Mouse (Mus musculus) lung, embryonic 16.5 days (tissue): ENCODE measurements around the gene Bcl7c. TPM values are rescaled to one million over a fixed set of nuclear protein-coding genes. Genes with fewer than 3 reads are reported as not detected.
A peak's percentile ranks its signal among the peaks of the same experiment; 100 is the strongest.
"Not testable (repeated sequence)": the region's sequence is repeated elsewhere in the genome, so short reads cannot be mapped to it uniquely, and the experiment has no call there.

Source experiments
- ATAC-seq: fragments of 200-750 bp; cut with Nextera tagmentation; 2 replicates; pipeline ENCODE4 v1.8.0; 2017; ENCODE audit warnings: low read depth, mild to moderate bottlenecking, moderate library complexity
- H3K27ac ChIP-seq: fragments of 300-500 bp; sonication (generic); 2 replicates; pipeline ENCODE4 v1.5.1; 2014; ENCODE audit warnings: mild to moderate bottlenecking, control low read depth, low read length
- H3K27me3 ChIP-seq: fragments of 300-500 bp; sonication (generic); 2 replicates; pipeline ENCODE4 v1.6.1; 2014; ENCODE audit warnings: low read depth, low read length, mixed read lengths; ENCODE audit not compliant: control insufficient read depth, insufficient read depth
- H3K36me3 ChIP-seq: fragments of 300-500 bp; sonication (generic); 2 replicates; pipeline ENCODE4 v1.6.1; 2014; ENCODE audit warnings: low read length; ENCODE audit not compliant: control insufficient read depth, insufficient read depth
- H3K4me1 ChIP-seq: fragments of 300-500 bp; sonication (generic); replicated peaks from 2 replicates; pipeline ENCODE4 v1.6.1; 2014; ENCODE audit warnings: low read length, mixed read lengths; ENCODE audit not compliant: control insufficient read depth, insufficient read depth
- H3K4me2 ChIP-seq: fragments of 300-500 bp; sonication (generic); 2 replicates; pipeline ENCODE4 v1.6.1; 2014; ENCODE audit warnings: low read depth, low read length, control low read depth
- H3K4me3 ChIP-seq: fragments of 300-500 bp; sonication (generic); 2 replicates; pipeline ENCODE4 v1.5.1; 2014; ENCODE audit warnings: mild to moderate bottlenecking, low read length, control low read depth
- H3K9ac ChIP-seq: fragments of 300-500 bp; sonication (generic); 2 replicates; pipeline ENCODE4 v1.6.1; 2014; ENCODE audit warnings: low read length, control low read depth
- H3K9me3 ChIP-seq: fragments of 300-500 bp; sonication (generic); 2 replicates; pipeline ENCODE4 v1.6.1; 2016; ENCODE audit warnings: low read length; ENCODE audit not compliant: control insufficient read depth
- WGBS: fragments of 180-500 bp; shearing (Covaris S2); extraction: QIAGEN DNeasy Blood & Tissue Kit; methylation state at CpG from one replicate; pipeline ENCODE4 v1.1.7; 2014; 5-methylcytosine and 5-hydroxymethylcytosine counted together
- polyA plus RNA-seq: library from polyadenylated mRNA; unstranded; fragments of >200 nt; fragmentation: Nextera tagmentation; extraction: Ambion mirVana; gene quantifications from 2 replicates; pipeline ENCODE4 v1.2.1, GENCODE M21; 2015

Bcl7c gene
- polyA plus RNA-seq, 1 experiment from 2014 or later = 46.1 TPM

DNA sequence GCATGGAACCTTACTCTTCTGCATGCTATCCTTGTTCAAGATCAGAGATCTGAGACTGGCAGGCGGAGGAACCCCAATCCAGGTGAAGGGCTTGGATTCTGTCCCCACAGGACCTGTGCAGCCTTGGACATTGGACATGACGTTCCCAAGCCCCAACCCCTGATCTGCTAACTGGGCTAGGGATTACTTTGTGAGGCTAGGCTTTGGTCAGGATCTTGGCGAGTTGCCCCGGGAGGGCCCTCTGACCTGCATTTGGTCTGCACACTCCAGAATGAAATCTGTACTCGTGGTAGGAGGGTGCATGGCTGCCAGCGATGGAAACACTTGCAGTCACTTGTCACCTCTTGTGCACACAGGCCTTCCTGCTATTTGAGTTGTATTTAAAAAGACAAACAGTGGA, 45.8 kb downstream of the Bcl7c start:
- H3K36me3 ChIP-seq = no peaks in the 10 kb centered on the region
- ATAC-seq = no peak
- H3K4me1 ChIP-seq = no peaks in the 10 kb centered on the region
- H3K9ac ChIP-seq = no peak overlapping the region
- H3K9me3 ChIP-seq = no peaks in the 10 kb centered on the region
- H3K27me3 ChIP-seq = no peaks in the 10 kb centered on the region
- H3K27ac ChIP-seq = no peak overlapping the region
- H3K4me3 ChIP-seq = no peak overlapping the region
- 70% methylated on average over 6 of the region's 6 CpGs for WGBS
- H3K4me2 ChIP-seq = no peak overlapping the region

DNA sequence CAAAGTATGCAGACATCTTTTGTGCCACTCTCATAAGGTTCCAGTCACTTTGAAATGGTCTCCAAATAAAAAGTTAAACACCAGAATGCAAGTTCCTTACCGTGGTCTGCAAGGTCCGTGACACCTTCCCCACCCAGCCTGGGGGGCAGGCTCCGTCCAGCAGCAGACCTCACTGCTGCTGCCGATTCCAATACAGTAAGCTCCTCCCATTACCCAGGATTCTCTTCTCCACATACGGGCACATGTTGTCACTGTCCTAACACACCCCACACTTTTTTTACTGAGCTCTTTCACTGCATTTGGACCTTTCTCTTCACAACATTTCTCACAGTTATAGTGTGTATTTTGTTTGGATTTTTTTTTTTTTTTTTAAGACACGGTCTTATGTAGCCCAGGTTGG, 46.9 kb downstream of the Bcl7c start:
- Histone ChIP-seq H3K27me3 (no peaks in the 10 kb centered on the region), H3K36me3 (no peaks in the 10 kb centered on the region), H3K9ac (no peak overlapping the region), H3K4me3 (no peak overlapping the region), H3K9me3 (no peaks in the 10 kb centered on the region), H3K27ac (no peak overlapping the region), H3K4me1 (no peaks in the 10 kb centered on the region), H3K4me2 (no peak overlapping the region)
- ATAC-seq = no peak
- WGBS = 72% methylated on average over 6 of the region's 6 CpGs

DNA sequence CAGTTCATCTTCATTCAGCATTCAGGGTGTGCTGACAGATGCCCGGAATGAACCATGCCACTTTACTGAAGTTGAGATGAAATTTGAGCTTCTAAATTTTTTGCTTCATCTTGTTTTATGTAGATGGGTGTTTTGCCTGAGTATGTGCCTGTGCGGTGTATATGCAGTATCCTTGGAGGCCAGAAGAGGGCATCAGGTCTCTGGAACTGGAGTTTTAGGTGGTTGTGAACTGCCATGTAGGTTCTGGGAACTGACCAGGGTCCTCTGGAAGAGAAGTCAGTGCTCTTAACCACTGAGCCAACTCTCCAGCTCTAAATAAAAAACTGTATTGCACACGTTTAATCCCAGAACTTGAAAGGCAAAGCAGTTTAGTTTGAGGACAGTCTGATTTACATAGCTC, 47.9 kb downstream of the Bcl7c start:
- no peaks in the 10 kb centered on the region for H3K4me1 ChIP-seq
- ATAC-seq = no peak
- H3K4me3 ChIP-seq = no peak overlapping the region
- H3K27me3 ChIP-seq = no peaks in the 10 kb centered on the region
- H3K27ac ChIP-seq = no peak overlapping the region
- 83% methylated on average over 3 of the region's 3 CpGs for WGBS
- H3K36me3 ChIP-seq = no peaks in the 10 kb centered on the region
- H3K4me2 ChIP-seq = no peak overlapping the region
- no peaks in the 10 kb centered on the region for H3K9me3 ChIP-seq
- H3K9ac ChIP-seq = no peak overlapping the region

DNA sequence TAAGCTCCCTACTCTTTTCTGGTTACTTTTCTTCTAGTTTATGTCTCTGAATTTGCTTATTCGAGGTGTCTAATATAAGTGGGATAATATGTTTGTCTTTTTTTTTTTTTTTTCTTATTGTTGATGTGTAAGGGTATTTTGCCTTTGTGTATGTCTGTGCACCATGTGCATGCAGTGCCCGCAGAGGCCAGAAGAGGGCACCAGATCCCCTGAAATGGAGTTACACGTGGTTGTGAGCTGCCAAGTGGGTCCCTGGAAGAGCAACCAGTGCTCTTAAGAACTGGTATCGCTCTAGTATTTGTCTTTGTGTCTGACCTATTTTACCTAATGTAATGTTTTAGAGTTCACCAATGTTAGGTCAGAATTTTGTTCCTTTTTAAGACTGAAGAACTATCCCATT, 51.8 kb downstream of the Bcl7c start:
- no peak for ATAC-seq
- H3K4me2 ChIP-seq = no peak overlapping the region
- H3K4me1 ChIP-seq = no peaks in the 10 kb centered on the region
- no peak overlapping the region for H3K9ac ChIP-seq
- H3K4me3 ChIP-seq = no peak overlapping the region
- 31% methylated on average over 4 of the region's 4 CpGs for WGBS
- no peaks in the 10 kb centered on the region for H3K27me3 ChIP-seq
- H3K9me3 ChIP-seq = no peaks in the 10 kb centered on the region
- H3K27ac ChIP-seq = no peak overlapping the region
- no peaks in the 10 kb centered on the region for H3K36me3 ChIP-seq

DNA sequence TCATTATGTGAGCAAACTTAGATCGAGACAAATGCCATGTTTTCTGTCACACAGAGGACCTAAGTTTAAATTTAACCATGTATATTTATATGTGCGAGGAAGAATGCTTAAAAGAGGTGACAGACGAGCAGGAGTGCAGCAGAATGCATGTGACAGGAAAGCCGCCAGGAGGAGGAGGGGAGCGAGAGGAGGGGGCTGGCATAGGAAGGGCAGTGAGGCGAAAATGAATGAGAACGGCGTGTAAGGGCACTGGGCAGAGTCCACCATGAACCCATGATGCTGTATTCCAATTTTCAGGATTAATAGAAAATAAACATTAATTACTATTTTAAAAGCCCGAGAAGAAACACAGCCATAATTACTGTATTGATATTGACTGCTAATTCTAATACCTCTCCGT, 54.4 kb downstream of the Bcl7c start:
- 73% methylated on average over 10 of the region's 10 CpGs for WGBS
- H3K9ac ChIP-seq = no peak overlapping the region
- ATAC-seq = no peak
- H3K27me3 ChIP-seq = no peaks in the 10 kb centered on the region
- H3K4me3 ChIP-seq = no peak overlapping the region
- H3K4me1 ChIP-seq = no peaks in the 10 kb centered on the region
- H3K27ac ChIP-seq = no peak overlapping the region
- no peaks in the 10 kb centered on the region for H3K36me3 ChIP-seq
- no peaks in the 10 kb centered on the region for H3K9me3 ChIP-seq
- no peak overlapping the region for H3K4me2 ChIP-seq

DNA sequence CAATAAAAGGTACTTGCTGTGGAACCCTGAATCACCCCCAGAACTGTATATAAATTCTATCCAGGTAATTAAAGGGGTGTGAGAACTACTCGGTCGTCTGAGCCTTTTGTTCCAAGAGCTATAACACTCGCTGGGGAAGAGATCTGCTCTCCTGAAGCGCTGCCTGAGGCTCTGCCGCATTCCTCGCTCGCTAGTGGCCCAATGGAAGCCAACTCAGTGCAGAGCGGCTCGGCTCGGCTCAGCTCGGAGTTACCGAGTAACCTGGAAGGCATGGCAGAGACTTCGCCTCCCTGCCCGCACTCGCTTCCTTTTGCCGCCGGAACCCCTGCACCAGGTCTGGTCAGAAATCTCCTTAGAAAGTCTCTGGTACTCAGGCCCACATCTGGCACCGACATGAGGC, 56.7 kb downstream of the Bcl7c start:
- ATAC-seq = peak; percentile 38; the same call in 1 of the 2 replicates

DNA sequence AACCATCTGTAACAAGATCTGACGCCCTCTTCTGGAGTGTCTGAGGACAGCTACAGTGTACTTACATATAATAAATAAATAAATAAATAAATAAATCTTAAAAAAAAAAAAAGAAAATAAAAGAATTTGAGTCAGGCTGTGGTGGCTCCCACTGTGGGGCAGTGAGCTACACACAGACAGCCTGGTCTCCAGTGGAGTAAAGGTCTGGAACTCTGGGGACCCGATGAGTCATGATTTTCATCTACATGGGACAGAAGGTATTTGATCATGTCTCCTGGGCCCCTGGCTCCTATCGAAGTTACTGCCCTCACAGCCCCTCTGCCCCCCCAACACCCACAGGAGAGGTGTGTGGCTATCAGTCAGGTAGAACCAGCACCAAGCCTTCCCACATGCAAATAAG, 57.1 kb downstream of the Bcl7c start:
- H3K36me3 ChIP-seq = no peaks in the 10 kb centered on the region
- 64% methylated on average over 2 of the region's 3 CpGs for WGBS
- no peak overlapping the region; the same call in 1 of the 2 replicates for H3K9ac ChIP-seq
- ATAC-seq = no peak
- no peaks in the 10 kb centered on the region for H3K4me1 ChIP-seq
- H3K4me3 ChIP-seq = no peak overlapping the region
- no peaks in the 10 kb centered on the region for H3K27me3 ChIP-seq
- H3K27ac ChIP-seq = no peak overlapping the region
- H3K9me3 ChIP-seq = no peaks in the 10 kb centered on the region
- peak overlapping the region; percentile 45; the same call in 1 of the 2 replicates for H3K4me2 ChIP-seq

More for the DNA sequence above, 56.7 kb downstream of the Bcl7c start:
- Histone ChIP-seq H3K4me2 (peak overlapping the region; percentile 45), H3K9me3 (no peaks in the 10 kb centered on the region), H3K4me1 (no peaks in the 10 kb centered on the region), H3K4me3 (peak overlapping the region; percentile 15; the same call in 1 of the 2 replicates), H3K27me3 (no peaks in the 10 kb centered on the region), H3K36me3 (no peaks in the 10 kb centered on the region), H3K27ac (no peak overlapping the region), H3K9ac (peak overlapping the region; percentile 55)
- WGBS = 13% methylated on average over 18 of the region's 18 CpGs

DNA sequence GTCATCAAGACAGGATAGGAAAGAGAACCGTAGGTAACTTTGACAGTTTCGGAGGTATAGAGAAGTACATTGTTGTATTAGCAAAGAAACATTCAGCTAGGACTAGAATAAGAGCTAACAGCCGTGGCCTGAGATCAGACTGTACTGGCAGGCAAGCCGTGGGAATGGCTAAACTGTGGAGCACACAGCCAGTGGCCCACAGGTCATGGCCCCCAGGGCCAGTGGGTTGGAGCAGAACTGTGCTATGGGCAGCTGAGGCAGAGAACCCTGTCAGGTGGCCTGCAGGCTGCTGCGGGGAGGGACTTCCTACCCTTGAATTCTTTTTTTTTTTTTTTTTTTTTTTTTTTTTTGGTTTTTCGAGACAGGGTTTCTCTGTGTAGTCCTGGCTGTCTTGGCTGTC, 59.5 kb downstream of the Bcl7c start:
- Histone ChIP-seq H3K4me2 (no peak overlapping the region), H3K9me3 (no peaks in the 10 kb centered on the region), H3K36me3 (no peaks in the 10 kb centered on the region), H3K4me3 (no peak overlapping the region), H3K4me1 (no peaks in the 10 kb centered on the region), H3K9ac (no peak overlapping the region), H3K27ac (no peak overlapping the region), H3K27me3 (no peaks in the 10 kb centered on the region)
- 69% methylated on average over 6 of the region's 6 CpGs for WGBS
- no peak for ATAC-seq

DNA sequence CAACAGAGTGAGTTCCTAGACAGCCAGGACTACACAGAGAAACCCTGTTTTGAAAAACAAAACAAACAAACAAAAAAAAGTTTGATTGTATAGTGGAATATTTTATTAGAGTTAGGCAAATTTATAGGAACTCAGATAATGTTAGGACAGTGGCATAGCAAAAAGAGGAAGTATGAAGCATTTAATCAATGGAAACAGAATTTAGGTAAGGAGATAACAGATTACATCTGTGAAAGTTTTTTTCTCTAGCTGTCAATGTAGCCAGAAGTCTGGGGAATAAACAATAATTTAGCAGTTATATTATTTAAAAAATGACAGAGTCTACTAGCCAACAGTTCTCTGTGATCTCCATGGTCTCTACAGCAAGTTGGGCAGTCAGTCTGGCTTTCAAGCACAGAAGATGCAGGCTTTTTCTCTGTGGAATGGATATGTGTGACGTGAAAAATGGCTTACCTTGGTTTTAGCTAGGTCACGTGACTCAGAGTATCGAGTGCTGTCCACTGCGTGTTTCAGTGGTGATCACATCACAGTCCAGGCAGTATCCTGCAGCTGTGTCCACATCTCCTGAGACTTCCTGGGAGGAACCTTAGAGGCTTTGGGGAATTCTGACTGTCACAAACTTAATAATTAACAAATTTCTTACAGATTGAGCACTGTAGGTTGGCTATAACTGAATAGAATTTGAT, 60.1 kb downstream of the Bcl7c start:
- Histone ChIP-seq H3K36me3 (no peaks in the 10 kb centered on the region), H3K9me3 (no peaks in the 10 kb centered on the region), H3K9ac (no peak overlapping the region), H3K27me3 (no peaks in the 10 kb centered on the region), H3K4me3 (no peak overlapping the region), H3K27ac (no peak overlapping the region), H3K4me1 (no peaks in the 10 kb centered on the region), H3K4me2 (no peak overlapping the region)
- WGBS = 39% methylated on average over 4 of the region's 4 CpGs
- ATAC-seq = no peak

DNA sequence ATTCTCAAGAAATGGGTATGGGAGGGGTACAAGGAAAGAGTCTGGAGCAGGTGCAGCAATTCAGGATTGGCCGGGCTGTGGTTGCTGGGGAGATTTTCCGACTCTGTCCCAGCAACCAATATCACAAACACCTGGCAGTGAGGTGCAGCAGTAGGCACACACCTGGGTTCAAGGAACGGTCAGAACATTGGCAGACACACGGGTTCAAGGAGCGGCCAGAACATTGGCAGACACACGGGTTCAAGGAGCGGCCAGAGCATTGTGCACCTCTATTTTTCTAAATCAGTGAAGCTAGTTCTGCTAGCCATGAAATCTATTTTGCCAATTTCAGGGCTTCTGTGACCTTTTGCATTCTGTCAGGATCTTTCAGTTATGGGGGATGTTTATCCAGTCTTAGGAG, 61.2 kb downstream of the Bcl7c start:
- H3K9ac ChIP-seq, ATAC-seq, H3K36me3 ChIP-seq, H3K27ac ChIP-seq, H3K9me3 ChIP-seq, H3K4me3 ChIP-seq, H3K4me1 ChIP-seq, H3K27me3 ChIP-seq, H3K4me2 ChIP-seq: not testable (repeated sequence)
- WGBS = 80% methylated on average over 7 of the region's 7 CpGs
